ENCODE assay signal across 9 mouse cellular contexts in genomic region chr11:18014610-18015009, GRCm38 (mm10).
A peak's percentile ranks its signal among the peaks of the same experiment; 100 is the strongest.
DNase-seq lines count a peak whose midpoint lies in the region; ATAC-seq lines count a peak whose summit lies in the region.
"Had no signal": no experiment of that assay in that cellular context is flagged by ENCODE, and none has a peak within 500 bp of the region (broad histone marks: within the 10 kb centered on the region; RNA-seq: fewer than 3 reads in every experiment).

No protein-coding gene starts in this region.

- no peaks in the 10 kb centered on the region for H3K27me3 ChIP-seq in hindbrain, embryonic 13.5 days
- no peaks in the 10 kb centered on the region for H3K27me3 ChIP-seq in midbrain, embryonic 16.5 days (ENCODE audit: control insufficient read depth, insufficient read depth, low read depth, low read length)

- no peaks in the 10 kb centered on the region for H3K9me3 ChIP-seq in hindbrain, embryonic 13.5 days
- no peaks in the 10 kb centered on the region for H3K9me3 ChIP-seq in midbrain, embryonic 16.5 days (replicated peaks; ENCODE audit: control insufficient read depth, low read length, poor library complexity, severe bottlenecking)

- no peak overlapping the region for H3K9ac ChIP-seq in hindbrain, embryonic 13.5 days
- no peak overlapping the region for H3K9ac ChIP-seq in midbrain, embryonic 16.5 days (ENCODE audit: low read depth, low read length)

- no peaks in the 10 kb centered on the region for H3K36me3 ChIP-seq in hindbrain, embryonic 13.5 days
- H3K36me3 ChIP-seq in midbrain, embryonic 16.5 days (ENCODE audit: control insufficient read depth, insufficient read depth, low read length): no peaks in the 10 kb centered on the region

- ATAC-seq in hindbrain, embryonic 13.5 days (ENCODE audit: low FRiP score): peak; percentile 28
- ATAC-seq in midbrain, embryonic 16.5 days: peak; percentile 71

- peak overlapping the region; percentile 19; the same call in 1 of the 2 replicates for H3K4me2 ChIP-seq in hindbrain, embryonic 13.5 days
- peak overlapping the region; percentile 12; the same call in 1 of the 2 replicates for H3K4me2 ChIP-seq in midbrain, embryonic 16.5 days (ENCODE audit: low read length)

- no peak overlapping the region for H3K4me3 ChIP-seq in hindbrain, embryonic 13.5 days
- H3K4me3 ChIP-seq in midbrain, embryonic 16.5 days (ENCODE audit: low read depth, low read length): no peak overlapping the region

- 16% methylated on average over 9 of the region's 9 CpGs for WGBS in hindbrain, embryonic 13.5 days
- 11% methylated on average over 9 of the region's 9 CpGs for WGBS in midbrain, embryonic 16.5 days

- peaks cover 17% of the 10 kb centered on the region for H3K4me1 ChIP-seq in hindbrain, embryonic 13.5 days (replicated peaks)
- H3K4me1 ChIP-seq in midbrain, embryonic 16.5 days (ENCODE audit: control insufficient read depth, insufficient read depth, low read length): peaks cover 12% of the 10 kb centered on the region

- peak; percentile 70 to 75 for DNase-seq in cerebellum, postnatal 14 days
- no peak for DNase-seq in cerebellum, adult 8-10 months
- peak; percentile 51 for DNase-seq in embryo, embryonic 11 days
- no peak for DNase-seq in gastrocnemius, postnatal 10 days
- DNase-seq in right cerebral cortex, postnatal 25 days: no peak
- no peak for DNase-seq in thymus, postnatal 25 days
- DNase-seq: lung, adult 2 months had no signal

- peak overlapping the region; percentile 67; the same call in 1 of the 2 replicates for H3K27ac ChIP-seq in hindbrain, embryonic 13.5 days
- H3K27ac ChIP-seq in midbrain, embryonic 16.5 days (ENCODE audit: low read length): no peak overlapping the region

Comparison
In these comparisons a context has a peak if more than half of its experiments do, and no peak if none do; other contexts are left out.
1. DNase-seq: peak in cerebellum, postnatal 14 days (2 of 2) and embryo, embryonic 11 days (single experiment); none in cerebellum, adult 8-10 months (single experiment), gastrocnemius, postnatal 10 days (single experiment), right cerebral cortex, postnatal 25 days (single experiment) and thymus, postnatal 25 days (single experiment).